Mouse (Mus musculus): ENCODE results near the gene Tmem212.
A peak's percentile ranks its signal among the peaks of the same experiment; 100 is the strongest.
"Not testable (repeated sequence)": the region's sequence is repeated elsewhere in the genome, so short reads cannot be mapped to it uniquely, and the experiment has no call there.

The Tmem212 gene

GRCm38 (mm10) chr3:27896318-27896892, at the start of gene Tmem212:
TSS of gene Tmem212 (minus strand) at chr3:27896368.
- DNase-seq = no peak

DNA sequence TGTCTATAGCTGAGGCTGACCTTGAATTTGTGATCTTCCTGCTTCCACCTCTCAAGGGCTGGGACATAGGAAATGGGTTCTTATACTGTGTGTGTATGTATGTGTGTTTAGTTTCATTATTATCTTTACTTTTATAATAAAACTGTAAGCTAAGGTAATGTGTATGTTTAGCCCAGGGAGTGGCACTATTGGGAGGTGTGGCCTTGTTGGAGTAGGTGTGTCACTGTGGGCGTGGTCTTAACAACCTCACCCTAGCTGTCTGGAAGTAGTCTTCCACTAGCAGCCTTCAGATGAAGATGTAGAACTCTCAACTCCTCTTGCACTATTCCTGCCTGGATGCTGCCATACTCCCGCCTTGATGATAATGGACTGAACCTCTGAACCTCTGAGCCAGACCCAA, 49.2 kb upstream of the Tmem212 start:
- DNase-seq = not testable (repeated sequence)

- no peak for DNase-seq
These were observed 46.8 kb upstream of the Tmem212 start for GRCm38 (mm10) chr3:27942991-27943390.

- DNase-seq = no peak
These were observed 45.5 kb upstream of the Tmem212 start for GRCm38 (mm10) chr3:27941634-27942033.

- DNase-seq = peak; percentile 7
These were observed 42.5 kb upstream of the Tmem212 start, which contains the start of gene Pld1 for GRCm38 (mm10) chr3:27938381-27939323. TSS of gene Pld1 (plus strand) at chr3:27938695.

- no peak for DNase-seq
These were observed 41.3 kb upstream of the Tmem212 start for GRCm38 (mm10) chr3:27937144-27938110.

DNA sequence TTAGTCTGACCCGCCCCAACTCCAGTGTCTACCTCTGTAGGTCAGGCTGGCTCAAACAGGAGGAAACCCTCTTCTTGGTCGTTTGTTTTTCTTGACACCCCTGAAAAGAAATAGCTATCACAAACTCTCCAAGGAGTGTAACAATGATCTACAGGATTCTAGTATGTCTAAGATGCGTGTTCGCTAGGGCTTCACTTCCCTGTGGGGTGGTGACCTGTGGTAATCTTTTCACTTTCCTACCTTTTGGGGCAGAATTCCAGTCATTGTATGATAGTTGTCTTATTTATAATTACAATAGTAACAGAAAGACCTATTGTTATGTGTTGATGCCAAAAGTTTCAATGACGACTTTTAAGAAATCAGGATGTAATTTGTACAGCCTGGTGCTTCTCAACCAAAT, 40.6 kb upstream of the Tmem212 start:
- no peak for DNase-seq

DNA sequence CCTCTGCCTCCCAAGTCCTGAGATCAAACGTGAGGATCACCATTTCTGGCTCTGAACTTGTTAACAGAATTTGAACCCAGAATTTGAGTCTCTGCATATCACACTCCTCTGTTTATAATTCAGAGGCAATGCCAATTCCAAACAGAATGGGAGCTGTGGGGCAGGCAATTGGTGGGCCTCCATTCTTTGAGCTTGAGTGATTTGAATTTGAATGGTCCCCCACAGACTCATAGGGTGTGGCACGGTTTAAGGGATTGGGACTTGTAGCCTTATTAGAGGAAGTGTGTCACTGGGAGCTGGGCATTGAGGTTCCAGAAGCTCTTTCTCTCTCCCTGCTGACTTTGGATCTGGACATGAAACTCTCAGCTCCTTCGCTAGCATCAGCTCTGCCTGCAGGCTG, 39.5 kb upstream of the Tmem212 start:
- no peak for DNase-seq

DNA sequence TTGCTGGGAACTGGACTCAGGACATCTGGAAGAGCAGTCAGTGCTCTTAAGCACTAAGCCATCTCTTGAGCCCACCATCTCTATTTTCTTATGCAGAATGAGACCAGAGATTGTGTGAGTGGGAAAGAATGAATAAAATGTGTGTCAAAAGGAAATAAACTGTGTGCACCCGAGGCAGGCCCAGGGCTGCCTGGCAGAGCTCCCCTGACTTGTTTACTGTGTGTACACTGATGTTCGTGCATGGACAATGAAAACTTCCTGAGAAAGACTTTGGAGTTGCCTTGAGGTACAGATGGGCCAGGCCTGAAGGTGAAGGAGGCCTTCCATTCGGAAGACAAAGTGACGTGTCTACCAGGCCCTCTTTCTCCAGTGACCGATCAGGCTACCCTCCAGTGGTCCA, 36.2 kb upstream of the Tmem212 start:
- DNase-seq = no peak

- DNase-seq = no peak
These were observed 33.1 kb upstream of the Tmem212 start for GRCm38 (mm10) chr3:27929219-27929618.

- DNase-seq = no peak
These were observed 27.9 kb upstream of the Tmem212 start for GRCm38 (mm10) chr3:27924037-27924436.

- DNase-seq = no peak
These were observed 25.3 kb upstream of the Tmem212 start for GRCm38 (mm10) chr3:27921268-27922020.

DNA sequence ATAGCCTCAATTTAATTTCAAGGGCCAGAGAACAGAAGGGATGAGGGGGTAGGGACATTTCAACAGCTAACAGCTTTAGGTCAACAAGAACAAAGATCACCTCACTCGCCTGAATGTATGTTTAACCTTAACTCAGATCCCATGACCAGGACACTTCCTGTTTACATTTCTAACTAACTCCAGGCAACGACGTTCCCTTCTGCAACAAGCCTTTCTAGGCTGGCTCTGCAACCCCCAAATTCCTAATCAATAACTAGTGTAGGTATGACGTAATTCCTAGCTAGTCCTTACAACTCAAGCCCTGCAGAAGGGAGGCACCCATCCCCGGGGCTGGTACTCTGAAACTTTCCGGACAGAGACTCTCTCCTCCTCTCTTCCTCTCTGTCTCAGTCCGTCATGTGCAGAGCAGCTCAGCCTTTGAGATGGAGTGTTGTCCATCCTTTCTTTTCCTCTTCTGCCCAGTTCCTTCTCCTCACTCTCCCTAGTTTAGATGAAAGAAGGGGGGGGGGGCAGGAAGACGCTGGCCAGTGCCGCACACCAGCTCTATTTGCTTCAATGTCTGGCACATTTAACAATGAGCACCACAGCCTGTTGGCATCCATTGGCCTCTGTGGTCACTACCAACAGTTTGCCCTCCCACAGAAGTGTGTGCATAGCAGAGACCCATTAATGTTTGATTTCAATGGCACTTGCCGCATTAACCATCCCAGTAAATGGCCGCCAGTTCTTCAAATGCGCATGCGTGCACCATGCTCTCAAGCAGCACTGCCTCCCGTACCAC, 22.7 kb upstream of the Tmem212 start:
- no peak for DNase-seq

DNA sequence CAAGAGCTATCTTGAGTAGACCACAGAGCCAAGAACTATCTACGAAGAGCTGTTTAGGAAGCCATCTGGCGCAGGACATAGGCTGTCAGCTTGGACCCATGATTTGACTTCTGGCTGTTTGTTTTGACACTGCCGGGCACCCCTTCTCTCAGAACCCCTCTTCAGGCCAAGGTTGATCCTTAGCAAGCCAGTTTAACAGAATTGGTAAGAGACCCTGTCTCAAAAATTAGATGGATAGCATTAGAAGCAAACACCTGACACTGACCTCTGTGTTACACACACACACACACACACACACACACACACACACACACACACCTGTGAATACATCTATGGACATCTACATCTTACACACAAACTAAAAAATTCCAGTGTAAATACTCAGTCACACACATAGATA, 12.8 kb upstream of the Tmem212 start:
- DNase-seq = no peak

DNA sequence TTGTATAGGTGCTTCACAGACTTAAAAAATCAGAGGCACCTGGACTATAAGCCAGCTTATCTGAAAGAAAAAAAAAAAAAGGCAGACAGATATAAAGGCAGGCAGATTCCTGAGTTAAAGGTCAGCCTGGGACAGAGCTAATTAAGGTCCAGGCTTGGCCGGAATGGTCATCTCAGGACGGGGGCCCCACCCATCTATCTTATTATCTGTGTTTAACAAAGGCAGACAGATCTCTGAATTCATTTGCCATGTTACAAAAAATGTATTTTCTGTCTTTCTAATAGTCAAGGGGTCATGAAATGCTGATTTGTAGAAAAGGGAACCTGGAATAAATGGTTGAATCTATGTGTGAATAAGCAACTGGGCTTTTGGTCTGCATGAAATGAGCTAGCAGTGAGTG, 12.1 kb upstream of the Tmem212 start:
- no peak for DNase-seq

DNA sequence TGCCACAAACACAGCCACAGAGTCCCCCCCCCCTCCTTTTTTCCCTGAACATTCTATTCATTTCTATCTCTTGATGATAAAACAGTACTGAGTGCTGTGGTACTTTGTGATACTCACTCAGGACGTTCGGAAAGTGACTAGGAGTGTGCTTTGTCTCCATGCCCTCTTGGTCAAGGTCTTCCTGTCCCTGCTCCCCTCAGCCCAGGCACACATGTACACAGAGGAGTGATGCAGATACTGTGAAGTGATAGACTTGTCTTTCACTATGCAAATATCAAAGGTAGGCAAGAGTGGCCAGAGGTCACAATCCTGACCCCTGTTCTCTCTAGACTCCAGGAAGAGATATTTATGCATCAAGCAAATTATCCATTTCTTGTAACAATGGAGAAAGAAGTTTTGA, 11.1 kb upstream of the Tmem212 start:
- DNase-seq = no peak

- no peak for DNase-seq
These were observed 10.6 kb upstream of the Tmem212 start for GRCm38 (mm10) chr3:27906647-27907209.

DNA sequence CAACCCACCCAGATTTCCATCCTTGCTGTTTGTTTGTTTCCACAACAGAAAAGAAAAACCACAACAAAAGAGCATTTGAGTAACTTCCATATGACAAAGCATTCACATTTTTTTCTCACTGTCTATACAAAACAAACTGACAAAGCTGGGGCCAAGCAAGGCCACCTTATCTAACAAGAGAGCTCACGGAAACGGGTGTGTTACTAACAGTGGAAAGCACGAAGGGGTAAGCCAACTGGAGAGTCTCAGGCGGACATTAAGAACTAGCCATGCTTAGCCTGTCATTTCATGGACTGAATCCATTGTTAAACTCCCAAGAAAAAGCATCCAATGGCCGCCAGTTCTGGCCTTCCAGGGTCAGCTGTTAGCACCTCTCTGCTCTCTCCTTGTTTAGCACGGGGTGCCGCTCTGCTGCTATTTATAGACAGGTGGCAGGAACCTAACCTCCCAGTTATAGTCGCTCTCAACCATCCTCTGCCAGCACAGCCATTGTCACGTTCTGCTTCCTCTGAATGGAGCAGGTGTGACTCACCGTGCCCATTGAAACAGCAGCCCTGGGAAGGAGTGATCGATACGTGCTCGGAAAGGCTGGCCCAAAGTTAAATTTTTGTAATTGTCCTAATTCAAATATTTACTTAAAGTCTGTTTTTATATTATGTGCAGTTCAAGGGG, 8.6 kb upstream of the Tmem212 start:
- no peak for DNase-seq

DNA sequence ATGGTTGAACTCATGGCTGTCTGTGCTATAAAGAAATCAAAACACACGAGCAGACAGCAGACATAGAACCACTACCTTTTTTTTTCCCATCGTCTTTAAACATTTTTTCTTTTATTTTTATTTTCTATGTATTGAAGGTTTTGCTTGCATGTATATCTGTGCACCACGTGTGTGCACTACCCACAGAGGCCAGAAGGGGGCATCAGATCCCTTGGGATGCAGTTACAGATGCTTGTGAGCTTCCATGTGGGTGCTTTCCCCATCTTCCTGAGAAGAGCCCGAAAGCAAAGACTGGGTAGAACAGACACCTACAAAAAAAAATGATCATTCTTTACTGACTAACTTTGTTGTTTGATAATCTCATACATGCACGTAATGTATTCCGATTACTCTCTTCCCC, 5.7 kb upstream of the Tmem212 start:
- DNase-seq = peak; percentile 7

DNA sequence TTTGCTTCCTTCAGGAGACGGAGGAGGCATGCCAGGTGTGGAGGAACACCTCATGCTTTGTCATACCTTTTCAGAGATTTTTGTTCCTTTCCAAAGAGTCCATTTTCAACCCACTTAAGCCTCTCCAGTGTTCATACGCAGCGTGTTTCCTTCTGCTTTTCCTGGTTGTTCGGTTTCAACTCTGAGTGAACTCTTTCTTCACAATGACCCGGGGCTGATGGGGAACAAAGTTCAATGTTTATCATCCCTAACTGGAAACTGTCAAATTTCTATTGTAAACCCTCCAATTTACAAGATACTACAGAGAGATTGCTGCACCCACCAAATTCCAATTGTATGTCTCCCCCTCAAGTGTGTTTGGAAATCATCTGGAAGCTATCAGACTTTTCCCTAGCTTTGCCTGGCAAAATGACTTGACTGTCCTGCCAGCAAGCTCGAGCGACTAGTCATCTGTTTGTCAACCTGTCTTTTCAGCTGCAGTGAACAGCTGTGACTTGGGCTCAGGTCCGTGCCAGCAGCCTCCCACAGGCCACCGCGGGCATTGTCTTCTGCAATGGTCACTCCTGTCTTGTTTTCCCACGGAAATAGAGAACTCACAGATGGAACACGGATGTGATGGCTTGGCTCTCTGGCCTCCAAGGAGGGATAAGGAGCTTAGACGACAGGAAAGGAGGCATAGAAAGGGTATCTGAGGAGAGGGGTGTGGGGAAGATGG, 3.0 kb upstream of the Tmem212 start:
- DNase-seq = no peak
